Mouse (Mus musculus): ENCODE results near the gene Gja5.

The Gja5 gene

DNA sequence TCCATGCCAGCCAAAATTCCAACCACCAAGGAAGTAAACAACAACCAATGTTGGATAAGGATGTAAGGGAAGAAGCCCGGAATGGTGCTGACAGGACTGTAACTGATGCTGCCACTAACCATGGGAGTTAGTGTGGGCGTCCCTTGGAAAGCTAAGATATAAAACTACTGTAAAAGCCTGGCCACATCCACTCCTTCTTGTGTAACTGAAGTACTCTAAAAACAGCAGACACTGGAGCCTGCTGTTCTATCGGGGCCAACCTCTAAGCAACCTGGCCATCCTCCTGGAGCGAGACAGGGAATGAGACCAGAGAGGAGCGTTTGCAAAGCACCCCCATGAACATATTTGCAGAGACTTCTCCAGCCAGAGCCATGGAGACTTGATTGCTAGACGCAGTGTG lies 213.0 kb downstream of the Gja5 start:
- DNase-seq, result no peak

DNA sequence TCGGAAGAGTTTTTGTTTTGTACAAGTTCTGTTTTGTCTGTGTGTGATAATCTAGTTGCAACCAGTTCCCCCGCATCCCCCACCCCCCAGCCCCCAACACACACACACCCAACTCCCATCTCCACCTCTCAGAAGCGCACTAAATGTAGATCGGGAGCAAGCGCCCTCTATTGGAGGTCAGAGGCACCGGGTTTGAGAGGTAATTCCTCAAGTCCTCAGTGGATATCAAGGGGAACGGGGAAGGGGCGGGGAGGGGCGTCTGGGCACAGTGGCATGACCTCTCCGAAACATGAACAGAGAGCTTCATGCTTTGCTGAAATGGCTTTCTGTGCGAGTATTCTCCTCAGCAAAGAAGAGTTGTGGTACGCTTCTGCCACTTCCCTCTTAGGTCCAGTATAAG lies 213.8 kb downstream of the Gja5 start:
- no peak for DNase-seq

DNA sequence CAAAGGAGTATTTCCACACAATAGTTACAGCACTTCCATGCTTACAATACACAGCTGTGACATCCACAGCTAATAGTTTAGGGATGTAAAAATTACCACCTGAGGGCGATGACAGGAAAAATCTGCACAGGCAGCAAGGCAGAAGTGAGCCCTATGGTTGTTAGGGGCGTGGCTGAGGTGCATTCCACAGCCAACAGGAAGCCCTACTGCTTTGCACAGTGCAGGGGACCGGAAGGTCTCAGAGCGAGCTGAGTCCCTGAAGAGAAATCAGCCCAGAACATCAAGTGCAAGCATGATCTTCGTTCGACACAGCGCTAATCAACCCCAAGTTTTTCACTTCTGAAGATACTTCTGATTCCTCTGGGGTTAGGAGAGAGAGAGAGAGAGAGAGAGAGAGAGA lies 219.7 kb downstream of the Gja5 start:
- DNase-seq, result peak; percentile 65 to 77
